Mouse (Mus musculus) kidney, postnatal 0 days (tissue): ENCODE data around the gene Cd6. TPM values are rescaled to one million over a fixed set of nuclear protein-coding genes. Genes with fewer than 3 reads are reported as not detected.

Source experiments
- ATAC-seq: fragments of 200-750 bp; cut with Nextera tagmentation; replicated peaks from 2 replicates; pipeline ENCODE4 v1.8.0; 2017; ENCODE audit warnings: low read depth, moderate number of reproducible peaks, moderate TSS enrichment, moderate library complexity; ENCODE audit not compliant: low FRiP score
- DNase-seq: peaks from one replicate; pipeline ENCODE4 v3.0.0-alpha.2; 2016; ENCODE audit warnings: low spot score
- H3K27ac ChIP-seq: fragments of 300-500 bp; sonication (generic); 2 replicates; pipeline ENCODE4 v1.5.1; 2014; ENCODE audit warnings: mild to moderate bottlenecking
- H3K27me3 ChIP-seq: fragments of 300-500 bp; sonication (generic); 2 replicates; pipeline ENCODE4 v1.6.1; 2014; ENCODE audit warnings: low read length, mixed read lengths; ENCODE audit not compliant: insufficient read depth
- H3K36me3 ChIP-seq: fragments of 300-500 bp; sonication (generic); 2 replicates; pipeline ENCODE4 v1.6.1; 2014; ENCODE audit warnings: low read length, mixed read lengths; ENCODE audit not compliant: insufficient read depth
- H3K4me1 ChIP-seq: fragments of 300-500 bp; sonication (generic); replicated peaks from 2 replicates; pipeline ENCODE4 v1.6.1; 2014; ENCODE audit warnings: antibody characterized with exemption, low read length, mixed read lengths; ENCODE audit not compliant: insufficient read depth
- H3K4me2 ChIP-seq: fragments of 300-500 bp; sonication (generic); 2 replicates; pipeline ENCODE4 v1.6.1; 2014; ENCODE audit warnings: mild to moderate bottlenecking, low read length, moderate library complexity, mixed read lengths
- H3K4me3 ChIP-seq: fragments of 300-500 bp; sonication (generic); replicated peaks from 2 replicates; pipeline ENCODE4 v1.5.1; 2014; ENCODE audit warnings: low read depth, low read length
- H3K9ac ChIP-seq: fragments of 300-500 bp; sonication (generic); 2 replicates; pipeline ENCODE4 v1.6.1; 2014; ENCODE audit warnings: low read depth, low read length
- H3K9me3 ChIP-seq: fragments of 300-500 bp; sonication (generic); replicated peaks from 2 replicates; pipeline ENCODE4 v1.6.1; 2016; ENCODE audit warnings: low read length, inconsistent platforms, mixed read lengths
- CTCF ChIP-seq: IDR thresholded peaks from 2 replicates; pipeline ENCODE4 v1.5.1; 2016; ENCODE audit warnings: antibody characterized with exemption, low read depth, mild to moderate bottlenecking, moderate library complexity
- whole genome bisulfite sequencing: fragments of 180-500 bp; shearing (Covaris S2); extraction: QIAGEN DNeasy Blood & Tissue Kit; methylation state at CpG from one replicate; pipeline ENCODE4 v1.1.7; 2014; 5-methylcytosine and 5-hydroxymethylcytosine counted together
- polyA plus RNA-seq: library from polyadenylated mRNA; unstranded; fragments of >200 nt; fragmentation: Nextera tagmentation; extraction: Ambion mirVana; gene quantifications from 2 replicates; pipeline ENCODE4 v1.2.1, GENCODE M21; 2015

Cd6 gene
- polyA plus RNA-seq, 1 experiment from 2014 or later = not detected

- Histone ChIP-seq H3K9ac (no peak overlapping the region), H3K4me2 (no peak overlapping the region), H3K27ac (no peak overlapping the region), H3K9me3 (no peaks in the 10 kb centered on the region), H3K4me1 (no peaks in the 10 kb centered on the region), H3K4me3 (no peak overlapping the region), H3K27me3 (no peaks in the 10 kb centered on the region), H3K36me3 (no peaks in the 10 kb centered on the region)
- DNase-seq = no peak
- 85% methylated on average over 11 of the region's 11 CpGs for WGBS
- TF ChIP-seq CTCF = no peak
- no peak for ATAC-seq
Observed at GRCm38 (mm10) chr19:10805661-10806285, 24.1 kb downstream of the Cd6 start.

- Histone ChIP-seq H3K4me1 (no peaks in the 10 kb centered on the region), H3K4me2 (no peak overlapping the region), H3K9me3 (no peaks in the 10 kb centered on the region), H3K27ac (no peak overlapping the region), H3K4me3 (no peak overlapping the region), H3K9ac (no peak overlapping the region), H3K36me3 (no peaks in the 10 kb centered on the region), H3K27me3 (no peaks in the 10 kb centered on the region)
- ATAC-seq = no peak
- WGBS = 74% methylated on average over 2 of the region's 2 CpGs
- DNase-seq = no peak
- TF ChIP-seq CTCF = no peak
Observed at GRCm38 (mm10) chr19:10804850-10805660, 24.8 kb downstream of the Cd6 start.

- no peaks in the 10 kb centered on the region for H3K27me3 ChIP-seq
- H3K4me1 ChIP-seq = no peaks in the 10 kb centered on the region
- H3K9me3 ChIP-seq = no peaks in the 10 kb centered on the region
- no peaks in the 10 kb centered on the region for H3K36me3 ChIP-seq
- no peak overlapping the region for H3K4me2 ChIP-seq
- no peak overlapping the region for H3K27ac ChIP-seq
- no peak overlapping the region for H3K9ac ChIP-seq
- WGBS = 72% methylated on average over 5 of the region's 5 CpGs
- DNase-seq (no peak), ATAC-seq (no peak)
- TF ChIP-seq CTCF = no peak
- no peak overlapping the region for H3K4me3 ChIP-seq
Observed at GRCm38 (mm10) chr19:10803751-10804150, 26.1 kb downstream of the Cd6 start.

- ATAC-seq = no peak
- Histone ChIP-seq H3K27ac (no peak overlapping the region), H3K27me3 (no peaks in the 10 kb centered on the region), H3K4me2 (no peak overlapping the region), H3K9ac (no peak overlapping the region), H3K36me3 (no peaks in the 10 kb centered on the region), H3K9me3 (no peaks in the 10 kb centered on the region), H3K4me1 (no peaks in the 10 kb centered on the region), H3K4me3 (no peak overlapping the region)
- 79% methylated on average over 6 of the region's 6 CpGs for WGBS
- TF ChIP-seq CTCF = no peak
- no peak for DNase-seq
Observed at GRCm38 (mm10) chr19:10801906-10802305, 28.0 kb downstream of the Cd6 start.

GRCm38 (mm10) chr19:10801070-10801469 is 28.8 kb downstream of the Cd6 start:
- WGBS = 74% methylated on average over 6 of the region's 6 CpGs
- DNase-seq (no peak), ATAC-seq (no peak)
- H3K4me1 ChIP-seq = no peaks in the 10 kb centered on the region
- H3K9me3 ChIP-seq = no peaks in the 10 kb centered on the region
- H3K36me3 ChIP-seq = no peaks in the 10 kb centered on the region
- H3K27me3 ChIP-seq = no peaks in the 10 kb centered on the region
- no peak overlapping the region for H3K4me2 ChIP-seq
- no peak overlapping the region for H3K9ac ChIP-seq
- no peak overlapping the region for H3K27ac ChIP-seq
- no peak overlapping the region for H3K4me3 ChIP-seq
- TF ChIP-seq CTCF = no peak

GRCm38 (mm10) chr19:10799155-10799554 is 30.7 kb downstream of the Cd6 start:
- Histone ChIP-seq H3K36me3 (no peaks in the 10 kb centered on the region), H3K27ac (no peak overlapping the region), H3K27me3 (no peaks in the 10 kb centered on the region), H3K4me2 (no peak overlapping the region), H3K9ac (no peak overlapping the region), H3K4me1 (no peaks in the 10 kb centered on the region), H3K4me3 (no peak overlapping the region), H3K9me3 (no peaks in the 10 kb centered on the region)
- TF ChIP-seq CTCF = no peak
- 86% methylated on average over 17 of the region's 17 CpGs for WGBS
- DNase-seq (no peak), ATAC-seq (no peak)
